Mouse (Mus musculus) kidney, postnatal 4 days (tissue): ENCODE data around the gene Eif4g2.

Experiments used
- DNase-seq, 2 experiments: peaks; one replicate each; pipeline ENCODE4 v3.0.0; 2021; ENCODE audit warnings: mixed read lengths in 2 of 2

Eif4g2 gene

DNA sequence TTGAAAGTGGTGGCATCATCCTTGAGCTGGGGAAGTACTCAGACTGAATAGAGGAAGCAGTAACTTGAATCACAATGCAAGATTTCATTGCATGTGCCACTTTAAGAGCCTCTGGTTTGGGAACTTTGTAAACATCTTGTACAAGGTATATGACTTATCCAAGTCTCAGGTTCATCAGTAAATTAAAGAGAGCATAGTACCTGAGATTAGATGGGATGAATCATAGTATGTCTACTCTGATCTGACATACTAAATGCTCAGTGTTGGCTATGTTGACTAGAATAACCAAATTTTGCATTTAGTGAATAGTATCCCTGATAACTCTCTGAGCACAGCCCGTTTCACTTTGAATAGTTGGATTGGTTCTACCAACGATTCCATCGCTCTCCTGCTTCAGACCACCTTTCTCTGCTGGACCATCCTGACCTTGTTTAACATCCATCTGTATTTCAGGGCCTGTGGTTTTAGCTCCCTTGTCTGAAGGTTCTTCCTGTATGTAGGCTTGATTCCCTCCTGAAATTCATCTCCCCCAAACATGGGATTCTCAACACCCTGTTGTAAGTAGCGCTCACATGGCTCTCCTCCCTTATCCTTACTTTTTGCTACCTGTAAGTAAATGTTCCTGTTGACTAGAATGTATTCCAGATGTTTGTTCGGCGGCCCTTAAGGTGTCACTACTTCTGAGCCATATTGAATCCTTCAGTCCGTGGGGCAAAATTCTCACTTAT, 13.2 kb downstream of the Eif4g2 start:
- no peak for DNase-seq

GRCm38 (mm10) chr7:111068181-111068580, 14.6 kb downstream of the Eif4g2 start:
- DNase-seq: no peak

GRCm38 (mm10) chr7:111062971-111063370, 19.9 kb downstream of the Eif4g2 start:
- no peak for DNase-seq

GRCm38 (mm10) chr7:111059527-111059926, 23.3 kb downstream of the Eif4g2 start:
- DNase-seq: no peak

- no peak for DNase-seq
These were observed 26.7 kb downstream of the Eif4g2 start for GRCm38 (mm10) chr7:111055984-111056657.

- DNase-seq: no peak
These were observed 27.6 kb downstream of the Eif4g2 start for GRCm38 (mm10) chr7:111055221-111055620.

GRCm38 (mm10) chr7:111049652-111050421, 33.0 kb downstream of the Eif4g2 start:
- peak; percentile 77 to 85 for DNase-seq

GRCm38 (mm10) chr7:111048920-111049319, 33.9 kb downstream of the Eif4g2 start:
- DNase-seq: no peak

DNA sequence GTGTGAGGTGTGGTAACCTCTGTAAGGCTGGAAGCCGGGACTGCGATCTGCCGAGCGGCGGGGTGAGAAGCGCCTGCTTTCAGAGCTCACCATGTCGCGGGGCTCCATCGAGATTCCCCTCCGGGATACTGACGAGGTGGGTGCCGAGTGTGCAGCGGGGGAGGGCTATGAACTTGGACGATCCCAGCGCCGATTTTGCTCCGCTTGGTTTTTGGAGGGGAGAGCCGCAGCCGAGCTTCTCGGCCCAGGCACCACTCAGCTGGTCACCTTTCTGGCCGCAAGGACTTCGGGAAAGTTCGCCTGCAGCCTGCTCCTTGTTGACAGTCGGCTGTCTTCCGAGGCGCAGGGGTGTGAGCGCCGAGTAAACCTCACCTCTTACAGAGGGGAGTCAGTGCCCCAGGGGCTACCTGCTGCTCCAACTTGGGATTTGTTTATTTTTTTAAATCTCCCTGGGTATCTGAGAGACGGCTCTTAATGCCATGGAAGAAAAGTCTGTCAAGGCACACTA, 53.7 kb downstream of the Eif4g2 start:
- DNase-seq: no peak

- peak; percentile 96 to 98 for DNase-seq
These were observed 54.4 kb downstream of the Eif4g2 start, which contains the start of gene Ctr9 for GRCm38 (mm10) chr7:111028281-111029045. Gene Ctr9 (plus strand): TSS chr7:111028951.

- DNase-seq: no peak
These were observed 57.9 kb downstream of the Eif4g2 start for GRCm38 (mm10) chr7:111024912-111025311.

GRCm38 (mm10) chr7:111024068-111024594, 58.7 kb downstream of the Eif4g2 start:
- DNase-seq: peak; percentile 19 to 32

DNA sequence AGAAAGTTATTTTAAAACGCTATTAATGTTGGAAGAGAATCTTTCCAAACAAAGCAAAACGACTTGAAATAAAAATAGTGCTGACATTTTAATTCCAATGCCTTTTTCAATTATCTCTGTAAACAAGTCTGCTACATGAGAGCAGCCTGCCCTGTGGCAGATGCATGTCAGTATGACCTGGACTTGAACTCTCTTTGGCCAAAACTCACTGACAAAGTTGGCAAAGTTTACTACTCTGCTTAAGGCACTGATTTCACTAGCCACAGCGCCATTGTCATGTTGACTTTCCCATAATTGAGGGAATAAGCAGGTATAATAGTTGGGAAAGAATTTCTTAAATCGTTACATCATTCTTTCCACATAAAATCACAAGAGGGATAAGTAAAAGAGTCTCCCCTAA, 62.0 kb downstream of the Eif4g2 start:
- DNase-seq: no peak
